Mouse (Mus musculus) thymus, adult 2 months (tissue): ENCODE results near the gene Calr. TPM values are rescaled to one million over a fixed set of nuclear protein-coding genes. Genes with fewer than 3 reads are reported as not detected.

ENCODE experiments used
- DNase-seq: peaks from one replicate; pipeline ENCODE4 v3.0.0; 2021
- H3K27ac ChIP-seq: fragments of 200-500 bp; 2 replicates; pipeline ENCODE4 v1.5.1; 2012; ENCODE audit warnings: low read length, control low read depth; ENCODE audit not compliant: control insufficient read depth, insufficient read depth
- H3K27me3 ChIP-seq: fragments of 200-500 bp; 2 replicates; pipeline ENCODE4 v1.6.1; 2012; ENCODE audit warnings: mild to moderate bottlenecking, low read length, moderate library complexity, mixed read lengths; ENCODE audit not compliant: control insufficient read depth, insufficient read depth
- H3K36me3 ChIP-seq: fragments of 200-500 bp; 2 replicates; pipeline ENCODE4 v1.6.1; 2012; ENCODE audit warnings: mild to moderate bottlenecking, low read length, moderate library complexity; ENCODE audit not compliant: control insufficient read depth, insufficient read depth
- H3K4me1 ChIP-seq: fragments of 200-500 bp; replicated peaks from 2 replicates; pipeline ENCODE4 v1.6.1; 2012; ENCODE audit warnings: low read length; ENCODE audit not compliant: control insufficient read depth, insufficient read depth
- H3K4me3 ChIP-seq: fragments of 200-500 bp; 2 replicates; pipeline ENCODE4 v1.5.1; 2012; ENCODE audit warnings: mild to moderate bottlenecking, low read length, control low read depth, moderate library complexity; ENCODE audit not compliant: control insufficient read depth, insufficient read depth
- CTCF ChIP-seq: fragments of 200-500 bp; IDR thresholded peaks from 2 replicates; pipeline ENCODE4 v1.5.1; 2012; ENCODE audit warnings: mild to moderate bottlenecking, control low read depth, low read length, moderate library complexity, borderline replicate concordance; ENCODE audit not compliant: control insufficient read depth, poor library complexity, insufficient read depth; ENCODE audit errors: extremely low read depth
- POLR2A ChIP-seq: fragments of 200-500 bp; IDR thresholded peaks from 2 replicates; pipeline ENCODE4 v1.6.1; 2012; ENCODE audit warnings: mild to moderate bottlenecking, low read length, control low read depth, moderate library complexity; ENCODE audit not compliant: control insufficient read depth, poor library complexity, insufficient read depth; ENCODE audit errors: extremely low read depth
- WGBS: fragments of 180-500 bp; shearing (Covaris S2); methylation state at CpG from one replicate; pipeline ENCODE4 v1.1.7; 2018; 5-methylcytosine and 5-hydroxymethylcytosine counted together
- polyA plus RNA-seq: library from polyadenylated mRNA; depleted of rRNA; stranded (reverse); fragments of >200 nt; gene quantifications from 2 replicates; pipeline ENCODE4 v1.2.3, GENCODE M21; 2012

Calr gene
- polyA plus RNA-seq, 1 experiment, result 186 TPM

DNA sequence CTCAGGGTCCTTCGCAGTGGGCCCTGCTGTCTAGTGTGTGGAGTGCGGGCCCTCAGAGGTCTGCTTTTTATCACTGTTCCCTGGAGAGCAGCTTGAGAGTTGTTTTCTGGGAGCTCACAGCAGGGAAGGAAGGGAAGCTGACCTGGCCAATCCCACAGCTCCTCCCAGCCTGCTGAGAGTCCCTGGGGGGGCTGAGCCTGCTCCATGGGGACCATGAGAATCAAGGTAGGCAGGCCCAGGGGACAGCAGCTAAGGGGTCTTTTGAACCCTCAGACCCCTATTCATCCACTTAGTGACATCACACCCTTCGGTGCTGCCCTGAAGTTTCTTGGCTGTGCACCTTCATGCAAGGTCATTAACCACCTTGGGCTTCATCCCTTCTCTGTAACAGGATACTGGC, 24.0 kb downstream of the Calr start, which contains the start of gene Dand5:
Dand5 (minus strand) TSS at position 101 of the 400 bp plus-strand sequence.
- 97% methylated on average over 3 of the region's 3 CpGs for WGBS
- Histone ChIP-seq H3K4me3 (no peak within 1 kb of the TSS), H3K27ac (no peak within 1 kb of the TSS), H3K4me1 (peaks cover 12% of the 10 kb centered on the region), H3K36me3 (no peaks in the 10 kb centered on the region), H3K27me3 (no peaks in the 10 kb centered on the region)
- no peak for DNase-seq
- no peak for TF ChIP-seq CTCF
- no peak for TF ChIP-seq POLR2A

- WGBS, result 92% methylated on average over 17 of the region's 17 CpGs
- no peaks in the 10 kb centered on the region for H3K4me1 ChIP-seq
- no peak for DNase-seq
- H3K27me3 ChIP-seq, result no peaks in the 10 kb centered on the region
- no peak overlapping the region for H3K27ac ChIP-seq
- H3K4me3 ChIP-seq, result no peak overlapping the region
- TF ChIP-seq POLR2A (no peak), CTCF (no peak)
- no peaks in the 10 kb centered on the region for H3K36me3 ChIP-seq
These were observed 30.6 kb downstream of the Calr start for GRCm38 (mm10) chr8:84816117-84816516.

GRCm38 (mm10) chr8:84815547-84815946, 31.2 kb downstream of the Calr start:
- TF ChIP-seq POLR2A (no peak), CTCF (peak; percentile 90)
- DNase-seq, result peak; percentile 94
- no peak overlapping the region for H3K4me3 ChIP-seq

GRCm38 (mm10) chr8:84814555-84815441, 31.9 kb downstream of the Calr start:
- 49% methylated on average over 19 of the region's 19 CpGs for WGBS
- Histone ChIP-seq H3K36me3 (no peaks in the 10 kb centered on the region), H3K27me3 (no peaks in the 10 kb centered on the region), H3K27ac (no peak overlapping the region), H3K4me1 (peaks cover 2% of the 10 kb centered on the region; the same call in 1 of the 2 replicates), H3K4me3 (no peak overlapping the region)
- no peak for TF ChIP-seq CTCF
- no peak for TF ChIP-seq POLR2A
- DNase-seq, result no peak

More at GRCm38 (mm10) chr8:84815547-84815946, 31.2 kb downstream of the Calr start:
- WGBS, result 14% methylated on average over 9 of the region's 9 CpGs
- no peaks in the 10 kb centered on the region for H3K27me3 ChIP-seq
- no peak overlapping the region for H3K27ac ChIP-seq
- H3K4me1 ChIP-seq, result peaks cover 2% of the 10 kb centered on the region; the same call in 1 of the 2 replicates
- H3K36me3 ChIP-seq, result no peaks in the 10 kb centered on the region

GRCm38 (mm10) chr8:84814240-84814554, 32.5 kb downstream of the Calr start:
- Histone ChIP-seq H3K4me1 (peaks cover 2% of the 10 kb centered on the region; the same call in 1 of the 2 replicates), H3K27ac (no peak overlapping the region), H3K36me3 (no peaks in the 10 kb centered on the region), H3K27me3 (no peaks in the 10 kb centered on the region), H3K4me3 (no peak overlapping the region)
- WGBS, result 96% methylated on average over 11 of the region's 11 CpGs
- DNase-seq, result no peak
- no peak for TF ChIP-seq POLR2A
- TF ChIP-seq CTCF, result no peak

DNA sequence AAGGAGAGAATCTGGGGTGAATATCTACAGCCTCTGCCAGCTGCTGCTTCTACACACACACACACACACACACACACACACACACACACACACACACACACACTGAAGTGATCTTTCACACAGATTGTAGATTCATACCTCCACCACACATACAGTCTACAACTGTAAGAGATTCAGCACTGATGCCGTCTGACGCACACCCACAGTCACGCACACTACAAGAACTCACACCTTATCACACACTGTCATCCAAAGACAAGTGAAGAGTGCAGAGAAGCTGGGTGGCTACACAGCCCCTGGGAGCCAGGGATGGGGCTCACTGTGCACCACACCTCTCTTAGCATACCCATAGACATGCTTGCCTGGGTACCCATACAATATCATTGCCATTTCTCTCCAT, 32.9 kb downstream of the Calr start:
- Histone ChIP-seq H3K27me3 (no peaks in the 10 kb centered on the region), H3K4me3 (no peak overlapping the region), H3K4me1 (peaks cover 2% of the 10 kb centered on the region; the same call in 1 of the 2 replicates), H3K27ac (no peak overlapping the region), H3K36me3 (no peaks in the 10 kb centered on the region)
- TF ChIP-seq POLR2A (no peak), CTCF (no peak)
- WGBS, result 93% methylated on average over 3 of the region's 3 CpGs
- DNase-seq, result no peak

GRCm38 (mm10) chr8:84813059-84813458, 33.7 kb downstream of the Calr start:
- Histone ChIP-seq H3K27ac (no peak overlapping the region), H3K36me3 (no peaks in the 10 kb centered on the region), H3K4me3 (no peak overlapping the region), H3K4me1 (peaks cover 2% of the 10 kb centered on the region; the same call in 1 of the 2 replicates), H3K27me3 (no peaks in the 10 kb centered on the region)
- DNase-seq, result peak; percentile 82
- no peak for TF ChIP-seq CTCF
- TF ChIP-seq POLR2A, result no peak
- 2% methylated on average over 5 of the region's 5 CpGs for WGBS
